Mouse (Mus musculus) heart, postnatal 4 days (tissue): ENCODE data around the gene Arhgap33. TPM values are rescaled to one million over a fixed set of nuclear protein-coding genes. Genes with fewer than 3 reads are reported as not detected.
A peak's percentile ranks its signal among the peaks of the same experiment; 100 is the strongest.
"Not testable (repeated sequence)": the region's sequence is repeated elsewhere in the genome, so short reads cannot be mapped to it uniquely, and the experiment has no call there.

Source experiments
- DNase-seq: peaks from one replicate; pipeline ENCODE4 v3.0.0; 2021
- microRNA-seq, 2 experiments: library from miRNA; unstranded; fragments of <30 nt; microRNA quantifications; one replicate each; pipeline ENCODE4 v1.2.0; 2021 to 2022
- total RNA-seq, 2 experiments: library from RNA; stranded (reverse); gene quantifications; 2 replicates each; pipeline ENCODE4 v1.2.3; 2021

Arhgap33 gene
- total RNA-seq, 2 experiments from 2014 or later = 7.3 to 12.8 TPM

GRCm38 (mm10) chr7:30493401-30493931, 41.4 kb downstream of the Arhgap33 start, which contains the start of gene Prodh2:
TSS of gene Prodh2 (plus strand) at chr7:30493622.
- DNase-seq = no peak

GRCm38 (mm10) chr7:30492765-30493164, 42.1 kb downstream of the Arhgap33 start:
- DNase-seq = peak; percentile 83

- no peak for DNase-seq
These were observed 43.9 kb downstream of the Arhgap33 start for GRCm38 (mm10) chr7:30490957-30491307.

- peak; percentile 46 for DNase-seq
These were observed 44.5 kb downstream of the Arhgap33 start for GRCm38 (mm10) chr7:30490251-30490956.

GRCm38 (mm10) chr7:30484250-30484649, 50.6 kb downstream of the Arhgap33 start:
- peak; percentile 66 for DNase-seq

GRCm38 (mm10) chr7:30477415-30478381, 57.2 kb downstream of the Arhgap33 start:
- peak; percentile 23 for DNase-seq

- DNase-seq = not testable (repeated sequence)
These were observed 58.7 kb downstream of the Arhgap33 start for GRCm38 (mm10) chr7:30476136-30476535.

GRCm38 (mm10) chr7:30474999-30475398, 59.9 kb downstream of the Arhgap33 start:
- no peak for DNase-seq

GRCm38 (mm10) chr7:30472411-30472810, 62.4 kb downstream of the Arhgap33 start:
- DNase-seq = peak; percentile 52

Small RNA genes lying within 50 kb of the gene (microRNA-seq; reads per million reads assigned to microRNA genes)
- gene Gm38670 = 2.1 to 2.2 reads per million in 2 experiments

Other genes starting within 250 kb of the Arhgap33 start
- 10 to 100 TPM; 10.1 to 12.8 TPM for gene Clip3, start 243.3 kb downstream of the Arhgap33 start, total RNA-seq
- gene Alkbh6, start 226.3 kb downstream of the Arhgap33 start, total RNA-seq = 10 to 100 TPM; 29.4 to 30.8 TPM
- gene Syne4, start 220.3 kb downstream of the Arhgap33 start, total RNA-seq = 1 to 10 TPM; 1.3 to 3.2 TPM
- gene E130208F15Rik, start 213.3 kb downstream of the Arhgap33 start, total RNA-seq = under 1 TPM; 0.70 to 0.91 TPM
- gene Sdhaf1, start 211.2 kb downstream of the Arhgap33 start, total RNA-seq = 10 to 100 TPM; 15.5 to 16.6 TPM
- gene Lrfn3, start 172.3 kb downstream of the Arhgap33 start, total RNA-seq = 1 to 10 TPM; 1.4 to 2.2 TPM
- 10 to 100 TPM; 11.1 to 13.5 TPM for gene Tyrobp, start 121.3 kb downstream of the Arhgap33 start, total RNA-seq
- under 1 TPM in 1 of 2 experiments, not detected in 1; 0.88 TPM for gene Hcst, start 115.2 kb downstream of the Arhgap33 start, total RNA-seq
- gene Nfkbid, start 113.3 kb downstream of the Arhgap33 start, total RNA-seq = 1 to 10 TPM in 1 of 2 experiments, under 1 TPM in 1; 0.43 to 1.3 TPM
- gene Aplp1, start 89.5 kb downstream of the Arhgap33 start, total RNA-seq = 1 to 10 TPM; 6.0 to 7.4 TPM
- under 1 TPM in 1 of 2 experiments, not detected in 1; 0.34 TPM for gene Kirrel2, start 77.4 kb downstream of the Arhgap33 start, total RNA-seq
- not detected for gene Nphs1, start 76.7 kb downstream of the Arhgap33 start, total RNA-seq
- not detected for gene Prodh2, start 41.4 kb downstream of the Arhgap33 start, total RNA-seq
- 100 to 1,000 TPM; 279 to 308 TPM for gene Hspb6, start 17.1 kb upstream of the Arhgap33 start, total RNA-seq
- 1 to 10 TPM; 5.2 to 7.8 TPM for gene Proser3, start 17.2 kb upstream of the Arhgap33 start, total RNA-seq
- 10 to 100 TPM; 14.8 to 17.1 TPM for gene Lin37, start 24.8 kb upstream of the Arhgap33 start, total RNA-seq
- gene U2af1l4, start 28.2 kb upstream of the Arhgap33 start, total RNA-seq = 10 to 100 TPM; 70.5 to 72.7 TPM
- gene Gm49396, start 28.3 kb upstream of the Arhgap33 start, total RNA-seq = 1 to 10 TPM; 2.1 to 3.1 TPM
- 10 to 100 TPM; 80.0 to 83.8 TPM for gene Psenen, start 28.6 kb upstream of the Arhgap33 start, total RNA-seq
- 1 to 10 TPM; 1.1 to 1.2 TPM for gene Igflr1, start 30.4 kb upstream of the Arhgap33 start, total RNA-seq
- 10 to 100 TPM; 29.5 to 35.8 TPM for gene Kmt2b, start 53.7 kb upstream of the Arhgap33 start, total RNA-seq
- gene Zbtb32, start 63.8 kb upstream of the Arhgap33 start, total RNA-seq = not detected
- gene Upk1a, start 77.8 kb upstream of the Arhgap33 start, total RNA-seq = under 1 TPM; 0.62 to 0.86 TPM
- 1,000 to 10,000 TPM; 2,883 to 3,014 TPM for gene Cox6b1, start 91.1 kb upstream of the Arhgap33 start, total RNA-seq
- gene Etv2, start 100.8 kb upstream of the Arhgap33 start, total RNA-seq = not detected
- 10 to 100 TPM; 58.8 to 62.2 TPM for gene Rbm42, start 115.3 kb upstream of the Arhgap33 start, total RNA-seq
- gene Haus5, start 129.9 kb upstream of the Arhgap33 start, total RNA-seq = 10 to 100 TPM; 13.1 to 16.6 TPM
- gene Pmis2, start 136.5 kb upstream of the Arhgap33 start, total RNA-seq = not detected
- gene 2200002J24Rik, start 163.9 kb upstream of the Arhgap33 start, total RNA-seq = not detected
- gene Atp4a, start 177.1 kb upstream of the Arhgap33 start, total RNA-seq = under 1 TPM; 0.14 to 0.74 TPM
- gene Tmem147, start 194.5 kb upstream of the Arhgap33 start, total RNA-seq = 100 to 1,000 TPM; 208 to 221 TPM
- gene Gapdhs, start 208.6 kb upstream of the Arhgap33 start, total RNA-seq = not detected
- 1 to 10 TPM; 4.8 to 5.1 TPM for gene Sbsn, start 216.4 kb upstream of the Arhgap33 start, total RNA-seq
- gene Dmkn, start 228.7 kb upstream of the Arhgap33 start, total RNA-seq = 1 to 10 TPM; 4.6 to 5.7 TPM